Mouse (Mus musculus): ENCODE measurements around the gene Fbxl7. TPM values are rescaled to one million over a fixed set of nuclear protein-coding genes. Genes with fewer than 3 reads are reported as not detected.

Fbxl7 gene
- polyA plus RNA-seq, 1 experiment from 2014 or later, result 8.0 TPM

- no peaks in the 10 kb centered on the region for H3K36me3 ChIP-seq (ENCODE audit: control insufficient read depth, insufficient read depth, low read length)
- H3K27me3 ChIP-seq (replicated peaks; ENCODE audit: control insufficient read depth, insufficient read depth, low read length), result no peaks in the 10 kb centered on the region
- H3K4me3 ChIP-seq (ENCODE audit: low read length), result no peak overlapping the region
- H3K9me3 ChIP-seq (ENCODE audit: control insufficient read depth, low read length), result no peaks in the 10 kb centered on the region
- H3K4me1 ChIP-seq (ENCODE audit: control insufficient read depth, insufficient read depth, low read length), result peaks cover 10% of the 10 kb centered on the region; the same call in 1 of the 2 replicates
- H3K27ac ChIP-seq (ENCODE audit: low read length), result no peak overlapping the region
- ATAC-seq, result no peak
- H3K9ac ChIP-seq (ENCODE audit: low read depth, low read length), result no peak overlapping the region
- 94% methylated on average over 17 of the region's 17 CpGs for WGBS
- no peak overlapping the region for H3K4me2 ChIP-seq (ENCODE audit: low read depth, low read length)
Measured at GRCm38 (mm10) chr15:26623242-26623641, 272.1 kb downstream of the Fbxl7 start.

- Histone ChIP-seq H3K4me1 (ENCODE audit: control insufficient read depth, insufficient read depth, low read length) (peaks cover 10% of the 10 kb centered on the region; the same call in 1 of the 2 replicates), H3K9me3 (ENCODE audit: control insufficient read depth, low read length) (no peaks in the 10 kb centered on the region), H3K9ac (ENCODE audit: low read depth, low read length) (no peak overlapping the region), H3K27ac (ENCODE audit: low read length) (no peak overlapping the region), H3K27me3 (replicated peaks; ENCODE audit: control insufficient read depth, insufficient read depth, low read length) (no peaks in the 10 kb centered on the region), H3K4me2 (ENCODE audit: low read depth, low read length) (no peak overlapping the region), H3K36me3 (ENCODE audit: control insufficient read depth, insufficient read depth, low read length) (no peaks in the 10 kb centered on the region), H3K4me3 (ENCODE audit: low read length) (no peak overlapping the region)
- ATAC-seq, result no peak
- 30% methylated on average over 5 of the region's 5 CpGs for WGBS
Measured at GRCm38 (mm10) chr15:26620279-26620678, 275.1 kb downstream of the Fbxl7 start.

GRCm38 (mm10) chr15:26619221-26619620 is 276.2 kb downstream of the Fbxl7 start:
- WGBS, result 33% methylated on average over 7 of the region's 7 CpGs
- Histone ChIP-seq H3K27ac (ENCODE audit: low read length) (no peak overlapping the region), H3K36me3 (ENCODE audit: control insufficient read depth, insufficient read depth, low read length) (no peaks in the 10 kb centered on the region), H3K4me1 (ENCODE audit: control insufficient read depth, insufficient read depth, low read length) (peaks cover 8% of the 10 kb centered on the region; the same call in 1 of the 2 replicates), H3K4me2 (ENCODE audit: low read depth, low read length) (no peak overlapping the region), H3K4me3 (ENCODE audit: low read length) (no peak overlapping the region), H3K9ac (ENCODE audit: low read depth, low read length) (no peak overlapping the region), H3K27me3 (replicated peaks; ENCODE audit: control insufficient read depth, insufficient read depth, low read length) (no peaks in the 10 kb centered on the region), H3K9me3 (ENCODE audit: control insufficient read depth, low read length) (no peaks in the 10 kb centered on the region)
- ATAC-seq, result no peak

- H3K27me3 ChIP-seq (replicated peaks; ENCODE audit: control insufficient read depth, insufficient read depth, low read length), result no peaks in the 10 kb centered on the region
- H3K27ac ChIP-seq (ENCODE audit: low read length), result no peak overlapping the region
- no peak overlapping the region for H3K9ac ChIP-seq (ENCODE audit: low read depth, low read length)
- no peak overlapping the region for H3K4me3 ChIP-seq (ENCODE audit: low read length)
- no peaks in the 10 kb centered on the region for H3K9me3 ChIP-seq (ENCODE audit: control insufficient read depth, low read length)
- ATAC-seq, result no peak
- WGBS, result 82% methylated on average over 3 of the region's 3 CpGs
- H3K4me1 ChIP-seq (ENCODE audit: control insufficient read depth, insufficient read depth, low read length), result no peaks in the 10 kb centered on the region
- no peak overlapping the region for H3K4me2 ChIP-seq (ENCODE audit: low read depth, low read length)
- no peaks in the 10 kb centered on the region for H3K36me3 ChIP-seq (ENCODE audit: control insufficient read depth, insufficient read depth, low read length)
Measured at GRCm38 (mm10) chr15:26596239-26596638, 299.1 kb downstream of the Fbxl7 start.

GRCm38 (mm10) chr15:26579947-26580709 is 315.3 kb downstream of the Fbxl7 start:
- Histone ChIP-seq H3K4me1 (ENCODE audit: control insufficient read depth, insufficient read depth, low read length) (no peaks in the 10 kb centered on the region), H3K4me3 (ENCODE audit: low read length) (no peak overlapping the region), H3K36me3 (ENCODE audit: control insufficient read depth, insufficient read depth, low read length) (no peaks in the 10 kb centered on the region), H3K9me3 (ENCODE audit: control insufficient read depth, low read length) (no peaks in the 10 kb centered on the region), H3K4me2 (ENCODE audit: low read depth, low read length) (no peak overlapping the region; the same call in 1 of the 2 replicates), H3K9ac (ENCODE audit: low read depth, low read length) (no peak overlapping the region), H3K27me3 (replicated peaks; ENCODE audit: control insufficient read depth, insufficient read depth, low read length) (no peaks in the 10 kb centered on the region), H3K27ac (ENCODE audit: low read length) (peak overlapping the region; percentile 41)
- WGBS, result 52% methylated on average over 8 of the region's 8 CpGs
- peak; percentile 77 for ATAC-seq

- ATAC-seq, result no peak
- 79% methylated on average over 1 of the region's 1 CpGs for WGBS
- H3K9ac ChIP-seq (ENCODE audit: low read depth, low read length), result no peak overlapping the region
Measured at GRCm38 (mm10) chr15:26578500-26578899, 316.9 kb downstream of the Fbxl7 start.

GRCm38 (mm10) chr15:26566076-26566475 is 329.3 kb downstream of the Fbxl7 start:
- no peaks in the 10 kb centered on the region for H3K36me3 ChIP-seq (ENCODE audit: control insufficient read depth, insufficient read depth, low read length)
- ATAC-seq, result no peak
- H3K27me3 ChIP-seq (replicated peaks; ENCODE audit: control insufficient read depth, insufficient read depth, low read length), result no peaks in the 10 kb centered on the region
- H3K4me1 ChIP-seq (ENCODE audit: control insufficient read depth, insufficient read depth, low read length), result no peaks in the 10 kb centered on the region
- no peak overlapping the region for H3K4me2 ChIP-seq (ENCODE audit: low read depth, low read length)
- no peak overlapping the region for H3K27ac ChIP-seq (ENCODE audit: low read length)
- no peak overlapping the region for H3K4me3 ChIP-seq (ENCODE audit: low read length)
- no peak overlapping the region for H3K9ac ChIP-seq (ENCODE audit: low read depth, low read length)
- H3K9me3 ChIP-seq (ENCODE audit: control insufficient read depth, low read length), result no peaks in the 10 kb centered on the region
- WGBS, result 59% methylated on average over 2 of the region's 2 CpGs

More at GRCm38 (mm10) chr15:26578500-26578899, 316.9 kb downstream of the Fbxl7 start:
- Histone ChIP-seq H3K36me3 (ENCODE audit: control insufficient read depth, insufficient read depth, low read length) (no peaks in the 10 kb centered on the region), H3K9me3 (ENCODE audit: control insufficient read depth, low read length) (no peaks in the 10 kb centered on the region), H3K4me1 (ENCODE audit: control insufficient read depth, insufficient read depth, low read length) (no peaks in the 10 kb centered on the region), H3K4me3 (ENCODE audit: low read length) (no peak overlapping the region), H3K27me3 (replicated peaks; ENCODE audit: control insufficient read depth, insufficient read depth, low read length) (no peaks in the 10 kb centered on the region), H3K4me2 (ENCODE audit: low read depth, low read length) (no peak overlapping the region), H3K27ac (ENCODE audit: low read length) (no peak overlapping the region)

- ATAC-seq, result no peak
- H3K9ac ChIP-seq (ENCODE audit: low read depth, low read length), result no peak overlapping the region
- no peak overlapping the region for H3K4me2 ChIP-seq (ENCODE audit: low read depth, low read length)
- H3K4me1 ChIP-seq (ENCODE audit: control insufficient read depth, insufficient read depth, low read length), result no peaks in the 10 kb centered on the region
- H3K9me3 ChIP-seq (ENCODE audit: control insufficient read depth, low read length), result no peaks in the 10 kb centered on the region
- H3K27ac ChIP-seq (ENCODE audit: low read length), result no peak overlapping the region
- H3K4me3 ChIP-seq (ENCODE audit: low read length), result no peak overlapping the region
- no peaks in the 10 kb centered on the region for H3K27me3 ChIP-seq (replicated peaks; ENCODE audit: control insufficient read depth, insufficient read depth, low read length)
- peaks cover 3% of the 10 kb centered on the region; the same call in 1 of the 2 replicates for H3K36me3 ChIP-seq (ENCODE audit: control insufficient read depth, insufficient read depth, low read length)
- WGBS, result 76% methylated on average over 10 of the region's 10 CpGs
Measured at GRCm38 (mm10) chr15:26553620-26554019, 341.8 kb downstream of the Fbxl7 start.

GRCm38 (mm10) chr15:26533997-26534700 is 361.2 kb downstream of the Fbxl7 start:
- no peak overlapping the region for H3K9ac ChIP-seq (ENCODE audit: low read depth, low read length)
- no peak for ATAC-seq
- no peak overlapping the region for H3K4me3 ChIP-seq (ENCODE audit: low read length)
- no peaks in the 10 kb centered on the region for H3K27me3 ChIP-seq (replicated peaks; ENCODE audit: control insufficient read depth, insufficient read depth, low read length)
- no peaks in the 10 kb centered on the region for H3K9me3 ChIP-seq (ENCODE audit: control insufficient read depth, low read length)
- H3K4me1 ChIP-seq (ENCODE audit: control insufficient read depth, insufficient read depth, low read length), result no peaks in the 10 kb centered on the region
- no peaks in the 10 kb centered on the region for H3K36me3 ChIP-seq (ENCODE audit: control insufficient read depth, insufficient read depth, low read length)
- H3K27ac ChIP-seq (ENCODE audit: low read length), result no peak overlapping the region
- WGBS, result 69% methylated on average over 3 of the region's 3 CpGs
- no peak overlapping the region for H3K4me2 ChIP-seq (ENCODE audit: low read depth, low read length)
